Mouse (Mus musculus): ENCODE measurements around the gene Slc35f6. TPM values are rescaled to one million over a fixed set of nuclear protein-coding genes. Genes with fewer than 3 reads are reported as not detected.
A peak's percentile ranks its signal among the peaks of the same experiment; 100 is the strongest.

The Slc35f6 gene
- polyA plus RNA-seq, 1 experiment from 2014 or later: 26.5 TPM

GRCm38 (mm10) chr5:30636994-30637393, 10.7 kb upstream of the Slc35f6 start:
- H3K4me1 ChIP-seq (ENCODE audit: control insufficient read depth, insufficient read depth, low read length): no peaks in the 10 kb centered on the region
- DNase-seq (ENCODE audit: low spot score): no peak
- H3K9me3 ChIP-seq (ENCODE audit: control insufficient read depth, low read length): no peaks in the 10 kb centered on the region
- no peaks in the 10 kb centered on the region for H3K27me3 ChIP-seq (replicated peaks; ENCODE audit: control insufficient read depth, insufficient read depth, low read length)
- H3K4me3 ChIP-seq (ENCODE audit: low read depth, low read length): no peak overlapping the region
- no peaks in the 10 kb centered on the region for H3K36me3 ChIP-seq (ENCODE audit: control insufficient read depth, insufficient read depth, low read length)
- H3K9ac ChIP-seq (ENCODE audit: low read depth, low read length): no peak overlapping the region
- no peak overlapping the region for H3K4me2 ChIP-seq (ENCODE audit: low read depth, low read length)
- H3K27ac ChIP-seq (replicated peaks; ENCODE audit: low read depth, low read length): no peak overlapping the region
- WGBS: 33% methylated on average over 7 of the region's 7 CpGs
- ATAC-seq (ENCODE audit: low read depth): no peak

GRCm38 (mm10) chr5:30638041-30638440, 9.7 kb upstream of the Slc35f6 start:
- H3K27me3 ChIP-seq (replicated peaks; ENCODE audit: control insufficient read depth, insufficient read depth, low read length): no peaks in the 10 kb centered on the region
- H3K4me3 ChIP-seq (ENCODE audit: low read depth, low read length): no peak overlapping the region
- H3K36me3 ChIP-seq (ENCODE audit: control insufficient read depth, insufficient read depth, low read length): no peaks in the 10 kb centered on the region
- H3K27ac ChIP-seq (replicated peaks; ENCODE audit: low read depth, low read length): no peak overlapping the region
- no peaks in the 10 kb centered on the region for H3K4me1 ChIP-seq (ENCODE audit: control insufficient read depth, insufficient read depth, low read length)
- H3K9ac ChIP-seq (ENCODE audit: low read depth, low read length): no peak overlapping the region
- DNase-seq (ENCODE audit: low spot score) (peak; percentile 81), ATAC-seq (ENCODE audit: low read depth) (peak; percentile 62; the same call in 1 of the 2 replicates)
- H3K9me3 ChIP-seq (ENCODE audit: control insufficient read depth, low read length): no peaks in the 10 kb centered on the region
- no peak overlapping the region for H3K4me2 ChIP-seq (ENCODE audit: low read depth, low read length)
- WGBS: 3% methylated on average over 6 of the region's 6 CpGs

GRCm38 (mm10) chr5:30643477-30644179, 4.1 kb upstream of the Slc35f6 start:
- Histone ChIP-seq H3K4me2 (ENCODE audit: low read depth, low read length) (no peak overlapping the region), H3K4me1 (ENCODE audit: control insufficient read depth, insufficient read depth, low read length) (0 out of 2 replicates have a peak, but pooled peaks cover 11% of the 10 kb centered on the region), H3K9me3 (ENCODE audit: control insufficient read depth, low read length) (no peaks in the 10 kb centered on the region), H3K27me3 (replicated peaks; ENCODE audit: control insufficient read depth, insufficient read depth, low read length) (no peaks in the 10 kb centered on the region), H3K9ac (ENCODE audit: low read depth, low read length) (no peak overlapping the region), H3K27ac (replicated peaks; ENCODE audit: low read depth, low read length) (no peak overlapping the region), H3K4me3 (ENCODE audit: low read depth, low read length) (no peak overlapping the region), H3K36me3 (ENCODE audit: control insufficient read depth, insufficient read depth, low read length) (no peaks in the 10 kb centered on the region)
- no peak for ATAC-seq (ENCODE audit: low read depth)
- WGBS: 64% methylated on average over 5 of the region's 5 CpGs
- DNase-seq (ENCODE audit: low spot score): no peak

- DNase-seq (ENCODE audit: low spot score) (no peak), ATAC-seq (ENCODE audit: low read depth) (no peak)
- H3K4me2 ChIP-seq (ENCODE audit: low read depth, low read length): no peak overlapping the region
- no peaks in the 10 kb centered on the region for H3K27me3 ChIP-seq (replicated peaks; ENCODE audit: control insufficient read depth, insufficient read depth, low read length)
- H3K9me3 ChIP-seq (ENCODE audit: control insufficient read depth, low read length): no peaks in the 10 kb centered on the region
- 0 out of 2 replicates have a peak, but pooled peaks cover 2% of the 10 kb centered on the region for H3K36me3 ChIP-seq (ENCODE audit: control insufficient read depth, insufficient read depth, low read length)
- H3K4me3 ChIP-seq (ENCODE audit: low read depth, low read length): no peak overlapping the region
- H3K9ac ChIP-seq (ENCODE audit: low read depth, low read length): no peak overlapping the region
- H3K27ac ChIP-seq (replicated peaks; ENCODE audit: low read depth, low read length): no peak overlapping the region
- H3K4me1 ChIP-seq (ENCODE audit: control insufficient read depth, insufficient read depth, low read length): peaks cover 20% of the 10 kb centered on the region
- 72% methylated on average over 2 of the region's 2 CpGs for WGBS
Measured at GRCm38 (mm10) chr5:30646036-30646435, 1.7 kb upstream of the Slc35f6 start.

GRCm38 (mm10) chr5:30647396-30647795, 337 bp upstream of the Slc35f6 start:
- H3K4me3 ChIP-seq (ENCODE audit: low read depth, low read length): peak overlapping the region; percentile 80
- no peaks in the 10 kb centered on the region for H3K9me3 ChIP-seq (ENCODE audit: control insufficient read depth, low read length)
- 11% methylated on average over 9 of the region's 9 CpGs for WGBS
- DNase-seq (ENCODE audit: low spot score): peak; percentile 9
- H3K4me2 ChIP-seq (ENCODE audit: low read depth, low read length): peak overlapping the region; percentile 84
- H3K36me3 ChIP-seq (ENCODE audit: control insufficient read depth, insufficient read depth, low read length): 0 out of 2 replicates have a peak, but pooled peaks cover 12% of the 10 kb centered on the region
- H3K9ac ChIP-seq (ENCODE audit: low read depth, low read length): peak overlapping the region; percentile 75
- H3K27ac ChIP-seq (replicated peaks; ENCODE audit: low read depth, low read length): peak overlapping the region; percentile 33; the same call in 1 of the 2 replicates
- peak; percentile 21 for ATAC-seq (ENCODE audit: low read depth)
- H3K27me3 ChIP-seq (replicated peaks; ENCODE audit: control insufficient read depth, insufficient read depth, low read length): no peaks in the 10 kb centered on the region
- peaks cover 20% of the 10 kb centered on the region for H3K4me1 ChIP-seq (ENCODE audit: control insufficient read depth, insufficient read depth, low read length)

GRCm38 (mm10) chr5:30649558-30649957, 1.8 kb downstream of the Slc35f6 start:
- no peaks in the 10 kb centered on the region for H3K27me3 ChIP-seq (replicated peaks; ENCODE audit: control insufficient read depth, insufficient read depth, low read length)
- no peak overlapping the region for H3K4me2 ChIP-seq (ENCODE audit: low read depth, low read length)
- H3K9me3 ChIP-seq (ENCODE audit: control insufficient read depth, low read length): no peaks in the 10 kb centered on the region
- WGBS: 51% methylated on average over 4 of the region's 4 CpGs
- H3K9ac ChIP-seq (ENCODE audit: low read depth, low read length): no peak overlapping the region
- ATAC-seq (ENCODE audit: low read depth) (no peak), DNase-seq (ENCODE audit: low spot score) (no peak)
- H3K4me1 ChIP-seq (ENCODE audit: control insufficient read depth, insufficient read depth, low read length): peaks cover 20% of the 10 kb centered on the region
- no peak overlapping the region for H3K4me3 ChIP-seq (ENCODE audit: low read depth, low read length)
- 0 out of 2 replicates have a peak, but pooled peaks cover 12% of the 10 kb centered on the region for H3K36me3 ChIP-seq (ENCODE audit: control insufficient read depth, insufficient read depth, low read length)
- no peak overlapping the region for H3K27ac ChIP-seq (replicated peaks; ENCODE audit: low read depth, low read length)

- 75% methylated on average over 3 of the region's 3 CpGs for WGBS
- no peak overlapping the region for H3K9ac ChIP-seq (ENCODE audit: low read depth, low read length)
Measured at GRCm38 (mm10) chr5:30650756-30651155, 3.0 kb downstream of the Slc35f6 start.

GRCm38 (mm10) chr5:30651554-30651953, 3.8 kb downstream of the Slc35f6 start:
- no peak for ATAC-seq (ENCODE audit: low read depth)
- no peak overlapping the region for H3K27ac ChIP-seq (replicated peaks; ENCODE audit: low read depth, low read length)
- peaks cover 32% of the 10 kb centered on the region for H3K36me3 ChIP-seq (ENCODE audit: control insufficient read depth, insufficient read depth, low read length)
- H3K9me3 ChIP-seq (ENCODE audit: control insufficient read depth, low read length): no peaks in the 10 kb centered on the region
- DNase-seq (ENCODE audit: low spot score): no peak
- H3K4me2 ChIP-seq (ENCODE audit: low read depth, low read length): no peak overlapping the region
- 91% methylated on average over 3 of the region's 3 CpGs for WGBS
- H3K4me3 ChIP-seq (ENCODE audit: low read depth, low read length): no peak overlapping the region
- H3K27me3 ChIP-seq (replicated peaks; ENCODE audit: control insufficient read depth, insufficient read depth, low read length): no peaks in the 10 kb centered on the region
- no peak overlapping the region for H3K9ac ChIP-seq (ENCODE audit: low read depth, low read length)
- H3K4me1 ChIP-seq (ENCODE audit: control insufficient read depth, insufficient read depth, low read length): peaks cover 20% of the 10 kb centered on the region

More at GRCm38 (mm10) chr5:30650756-30651155, 3.0 kb downstream of the Slc35f6 start:
- no peak overlapping the region for H3K4me3 ChIP-seq (ENCODE audit: low read depth, low read length)
- DNase-seq (ENCODE audit: low spot score) (peak; percentile 7), ATAC-seq (ENCODE audit: low read depth) (no peak)
- peaks cover 20% of the 10 kb centered on the region for H3K4me1 ChIP-seq (ENCODE audit: control insufficient read depth, insufficient read depth, low read length)
- no peaks in the 10 kb centered on the region for H3K9me3 ChIP-seq (ENCODE audit: control insufficient read depth, low read length)
- H3K36me3 ChIP-seq (ENCODE audit: control insufficient read depth, insufficient read depth, low read length): peaks cover 24% of the 10 kb centered on the region; the same call in 1 of the 2 replicates
- H3K27ac ChIP-seq (replicated peaks; ENCODE audit: low read depth, low read length): no peak overlapping the region
- H3K4me2 ChIP-seq (ENCODE audit: low read depth, low read length): no peak overlapping the region
- no peaks in the 10 kb centered on the region for H3K27me3 ChIP-seq (replicated peaks; ENCODE audit: control insufficient read depth, insufficient read depth, low read length)

GRCm38 (mm10) chr5:30653246-30653645, 5.5 kb downstream of the Slc35f6 start:
- Histone ChIP-seq H3K4me3 (ENCODE audit: low read depth, low read length) (no peak overlapping the region), H3K4me2 (ENCODE audit: low read depth, low read length) (no peak overlapping the region), H3K36me3 (ENCODE audit: control insufficient read depth, insufficient read depth, low read length) (peaks cover 45% of the 10 kb centered on the region), H3K4me1 (ENCODE audit: control insufficient read depth, insufficient read depth, low read length) (peaks cover 13% of the 10 kb centered on the region), H3K9me3 (ENCODE audit: control insufficient read depth, low read length) (no peaks in the 10 kb centered on the region), H3K27me3 (replicated peaks; ENCODE audit: control insufficient read depth, insufficient read depth, low read length) (no peaks in the 10 kb centered on the region), H3K9ac (ENCODE audit: low read depth, low read length) (no peak overlapping the region), H3K27ac (replicated peaks; ENCODE audit: low read depth, low read length) (no peak overlapping the region)
- peak; percentile 67 for DNase-seq (ENCODE audit: low spot score)
- 72% methylated on average over 6 of the region's 6 CpGs for WGBS
- peak; percentile 45; the same call in 1 of the 2 replicates for ATAC-seq (ENCODE audit: low read depth)
